Mouse (Mus musculus) midbrain, embryonic 11.5 days (tissue): ENCODE measurements at regions not wholly inside any gene's neighbourhood (a gene's known extent, or its start where the extent isn't known, plus 50 kb on each side); places are given as distances from the start of the nearest gene placed in this dataset.

Experiments used
- ATAC-seq: fragments of 200-750 bp; cut with Nextera tagmentation; 2 replicates; pipeline ENCODE4 v1.8.0; 2017; ENCODE audit warnings: moderate TSS enrichment, moderate library complexity; ENCODE audit not compliant: low FRiP score
- DNase-seq: peaks from one replicate; pipeline ENCODE4 v3.0.0; 2015; ENCODE audit warnings: low spot score; ENCODE audit errors: missing footprints
- H3K27ac ChIP-seq: fragments of 300-500 bp; sonication (generic); 2 replicates; pipeline ENCODE4 v1.5.1; 2014; ENCODE audit warnings: low read depth, low read length
- H3K27me3 ChIP-seq: fragments of 300-500 bp; sonication (generic); 2 replicates; pipeline ENCODE4 v1.6.1; 2014; ENCODE audit warnings: mild to moderate bottlenecking, low read length, moderate library complexity, mixed read lengths; ENCODE audit not compliant: control insufficient read depth, insufficient read depth
- H3K36me3 ChIP-seq: fragments of 300-500 bp; sonication (generic); 2 replicates; pipeline ENCODE4 v1.6.1; 2014; ENCODE audit warnings: mild to moderate bottlenecking, low read length, moderate library complexity, mixed read lengths; ENCODE audit not compliant: control insufficient read depth, insufficient read depth
- H3K4me1 ChIP-seq: fragments of 300-500 bp; sonication (generic); 2 replicates; pipeline ENCODE4 v1.6.1; 2014; ENCODE audit warnings: low read length; ENCODE audit not compliant: control insufficient read depth, insufficient read depth
- H3K4me2 ChIP-seq: fragments of 300-500 bp; sonication (generic); 2 replicates; pipeline ENCODE4 v1.6.1; 2014; ENCODE audit warnings: mild to moderate bottlenecking, moderate library complexity
- H3K4me3 ChIP-seq: fragments of 300-500 bp; sonication (generic); 2 replicates; pipeline ENCODE4 v1.5.1; 2014; ENCODE audit warnings: low read depth, low read length
- H3K9ac ChIP-seq: fragments of 300-500 bp; sonication (generic); 2 replicates; pipeline ENCODE4 v1.6.1; 2014; ENCODE audit warnings: low read length
- H3K9me3 ChIP-seq: fragments of 300-500 bp; sonication (generic); 2 replicates; pipeline ENCODE4 v1.6.1; 2016; ENCODE audit warnings: low read length; ENCODE audit not compliant: control insufficient read depth
- WGBS: fragments of 180-500 bp; shearing (Covaris S2); extraction: QIAGEN DNeasy Blood & Tissue Kit; methylation state at CpG from one replicate; pipeline ENCODE4 v1.1.7; 2014; 5-methylcytosine and 5-hydroxymethylcytosine counted together

GRCm38 (mm10) chr5:75862630-75862991, 115.6 kb downstream of the Kdr start:
- WGBS = 8% methylated on average over 8 of the region's 8 CpGs
- Histone ChIP-seq H3K4me2 (no peak overlapping the region; the same call in 1 of the 2 replicates), H3K9ac (no peak overlapping the region)

GRCm38 (mm10) chr5:75861916-75862629, 116.2 kb downstream of the Kdr start:
- H3K4me3 ChIP-seq = no peak overlapping the region
- no peaks in the 10 kb centered on the region; the same call in 1 of the 2 replicates for H3K9me3 ChIP-seq
- ATAC-seq (peak; percentile 83), DNase-seq (peak; percentile 91)
- no peak overlapping the region; the same call in 1 of the 2 replicates for H3K4me2 ChIP-seq
- peaks cover 14% of the 10 kb centered on the region; the same call in 1 of the 2 replicates for H3K27me3 ChIP-seq
- no peak overlapping the region for H3K9ac ChIP-seq
- WGBS = 11% methylated on average over 8 of the region's 8 CpGs
- no peaks in the 10 kb centered on the region for H3K36me3 ChIP-seq
- peaks cover 5% of the 10 kb centered on the region; the same call in 1 of the 2 replicates for H3K4me1 ChIP-seq
- H3K27ac ChIP-seq = no peak overlapping the region

More at GRCm38 (mm10) chr5:75862630-75862991, 115.6 kb downstream of the Kdr start:
- Histone ChIP-seq H3K4me1 (peaks cover 5% of the 10 kb centered on the region; the same call in 1 of the 2 replicates), H3K27me3 (peaks cover 14% of the 10 kb centered on the region; the same call in 1 of the 2 replicates), H3K36me3 (no peaks in the 10 kb centered on the region), H3K27ac (no peak overlapping the region), H3K9me3 (no peaks in the 10 kb centered on the region; the same call in 1 of the 2 replicates), H3K4me3 (no peak overlapping the region)
- DNase-seq (peak; percentile 96), ATAC-seq (peak; percentile 77)

- H3K4me1 ChIP-seq = peaks cover 5% of the 10 kb centered on the region; the same call in 1 of the 2 replicates
- no peaks in the 10 kb centered on the region for H3K9me3 ChIP-seq
- no peak for ATAC-seq
- H3K27me3 ChIP-seq = peaks cover 14% of the 10 kb centered on the region; the same call in 1 of the 2 replicates
- 88% methylated on average over 8 of the region's 8 CpGs for WGBS
- no peak overlapping the region for H3K9ac ChIP-seq
- H3K4me3 ChIP-seq = no peak overlapping the region
- H3K27ac ChIP-seq = no peak overlapping the region
- H3K36me3 ChIP-seq = no peaks in the 10 kb centered on the region
- no peak overlapping the region for H3K4me2 ChIP-seq
- no peak for DNase-seq
Measured at GRCm38 (mm10) chr5:75859316-75859836, 118.9 kb downstream of the Kdr start.

GRCm38 (mm10) chr5:75850855-75851254, 127.4 kb downstream of the Kdr start:
- WGBS = 85% methylated on average over 4 of the region's 4 CpGs
- ATAC-seq (no peak), DNase-seq (no peak)
- H3K4me3 ChIP-seq = no peak overlapping the region
- H3K4me2 ChIP-seq = no peak overlapping the region
- H3K4me1 ChIP-seq = peaks cover 5% of the 10 kb centered on the region
- H3K27ac ChIP-seq = no peak overlapping the region
- no peaks in the 10 kb centered on the region for H3K36me3 ChIP-seq
- H3K27me3 ChIP-seq = no peaks in the 10 kb centered on the region; the same call in 1 of the 2 replicates
- H3K9ac ChIP-seq = no peak overlapping the region
- H3K9me3 ChIP-seq = no peaks in the 10 kb centered on the region

- ATAC-seq = no peak
- H3K36me3 ChIP-seq = no peaks in the 10 kb centered on the region
- H3K4me3 ChIP-seq = no peak overlapping the region
- H3K27ac ChIP-seq = no peak overlapping the region
- H3K9me3 ChIP-seq = no peaks in the 10 kb centered on the region
- no peaks in the 10 kb centered on the region; the same call in 1 of the 2 replicates for H3K27me3 ChIP-seq
- peaks cover 6% of the 10 kb centered on the region for H3K4me1 ChIP-seq
- 91% methylated on average over 6 of the region's 6 CpGs for WGBS
- no peak for DNase-seq
- H3K4me2 ChIP-seq = no peak overlapping the region
- H3K9ac ChIP-seq = no peak overlapping the region
Measured at GRCm38 (mm10) chr5:75847966-75848365, 130.3 kb downstream of the Kdr start.

- Histone ChIP-seq H3K4me1 (peaks cover 6% of the 10 kb centered on the region), H3K9me3 (no peaks in the 10 kb centered on the region), H3K4me3 (no peak overlapping the region), H3K27me3 (no peaks in the 10 kb centered on the region), H3K36me3 (no peaks in the 10 kb centered on the region), H3K27ac (no peak overlapping the region), H3K4me2 (no peak overlapping the region), H3K9ac (no peak overlapping the region)
- ATAC-seq = no peak
- WGBS = 82% methylated on average over 3 of the region's 3 CpGs
- DNase-seq = no peak
Measured at GRCm38 (mm10) chr5:75847341-75847740, 130.9 kb downstream of the Kdr start.

GRCm38 (mm10) chr5:75846016-75846415, 132.2 kb downstream of the Kdr start:
- H3K4me1 ChIP-seq = peaks cover 6% of the 10 kb centered on the region
- no peak overlapping the region for H3K4me2 ChIP-seq
- H3K36me3 ChIP-seq = no peaks in the 10 kb centered on the region
- DNase-seq (no peak), ATAC-seq (peak; percentile 65; the same call in 1 of the 2 replicates)
- no peak overlapping the region for H3K9ac ChIP-seq
- no peaks in the 10 kb centered on the region for H3K9me3 ChIP-seq
- no peak overlapping the region for H3K27ac ChIP-seq
- 30% methylated on average over 3 of the region's 3 CpGs for WGBS
- no peak overlapping the region for H3K4me3 ChIP-seq
- no peaks in the 10 kb centered on the region for H3K27me3 ChIP-seq

GRCm38 (mm10) chr5:75843807-75844206, 134.5 kb downstream of the Kdr start:
- Histone ChIP-seq H3K27me3 (no peaks in the 10 kb centered on the region), H3K9ac (no peak overlapping the region), H3K36me3 (no peaks in the 10 kb centered on the region), H3K4me2 (no peak overlapping the region), H3K4me3 (no peak overlapping the region), H3K27ac (no peak overlapping the region), H3K9me3 (no peaks in the 10 kb centered on the region), H3K4me1 (peaks cover 6% of the 10 kb centered on the region)
- WGBS = 77% methylated on average over 3 of the region's 3 CpGs
- DNase-seq = no peak
- no peak for ATAC-seq

- no peak for ATAC-seq
- no peak for DNase-seq
- WGBS = 88% methylated on average over 7 of the region's 7 CpGs
- Histone ChIP-seq H3K9me3 (no peaks in the 10 kb centered on the region), H3K4me1 (no peaks in the 10 kb centered on the region), H3K36me3 (no peaks in the 10 kb centered on the region), H3K27me3 (no peaks in the 10 kb centered on the region), H3K27ac (no peak overlapping the region), H3K4me2 (no peak overlapping the region), H3K9ac (no peak overlapping the region), H3K4me3 (no peak overlapping the region)
Measured at GRCm38 (mm10) chr5:75840421-75840820, 137.8 kb downstream of the Kdr start.
